Mouse (Mus musculus): ENCODE measurements around the gene Eloa. TPM values are rescaled to one million over a fixed set of nuclear protein-coding genes. Genes with fewer than 3 reads are reported as not detected.

Eloa gene
- polyA plus RNA-seq, 1 experiment, result 39.8 TPM

DNA sequence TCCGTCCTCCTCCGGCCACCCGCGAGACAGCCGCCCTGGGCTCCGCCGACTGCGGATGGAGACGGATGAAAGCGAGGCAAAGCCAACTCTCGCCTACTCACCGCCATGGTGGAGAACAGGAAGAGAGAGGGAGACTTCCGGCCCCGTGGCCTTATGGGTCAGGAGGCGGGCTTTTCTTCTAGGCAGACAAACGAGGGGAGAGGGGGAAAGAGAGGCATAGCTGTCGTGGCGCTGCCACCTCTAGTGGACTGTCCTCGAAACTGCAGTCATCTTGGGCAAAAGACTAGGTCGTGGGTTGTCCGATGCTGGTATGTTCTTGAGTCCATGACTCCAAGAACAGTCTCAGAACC, 31.7 kb upstream of the Eloa start, which contains the start of gene Rpl11:
TSS of gene Rpl11 (minus strand) at position 182 of the 350 bp plus-strand sequence.
- Histone ChIP-seq H3K4me3 (ENCODE audit: insufficient read depth, low read length) (peak within 1 kb of the TSS; percentile 99), H3K4me1 (ENCODE audit: control insufficient read depth, insufficient read depth, low read length) (peaks cover 9% of the 10 kb centered on the region; the same call in 1 of the 2 replicates), H3K27ac (ENCODE audit: insufficient read depth, low read length) (peak within 1 kb of the TSS; percentile 39)
- TF ChIP-seq POLR2A (IDR thresholded peaks at IDR 0.05; ENCODE audit: low read depth, low read length) (peak; percentile 94), CTCF (IDR thresholded peaks at IDR 0.05; ENCODE audit: borderline replicate concordance, insufficient read depth, low read length) (peak; percentile 78; the same call in 1 of the 2 replicates)

DNA sequence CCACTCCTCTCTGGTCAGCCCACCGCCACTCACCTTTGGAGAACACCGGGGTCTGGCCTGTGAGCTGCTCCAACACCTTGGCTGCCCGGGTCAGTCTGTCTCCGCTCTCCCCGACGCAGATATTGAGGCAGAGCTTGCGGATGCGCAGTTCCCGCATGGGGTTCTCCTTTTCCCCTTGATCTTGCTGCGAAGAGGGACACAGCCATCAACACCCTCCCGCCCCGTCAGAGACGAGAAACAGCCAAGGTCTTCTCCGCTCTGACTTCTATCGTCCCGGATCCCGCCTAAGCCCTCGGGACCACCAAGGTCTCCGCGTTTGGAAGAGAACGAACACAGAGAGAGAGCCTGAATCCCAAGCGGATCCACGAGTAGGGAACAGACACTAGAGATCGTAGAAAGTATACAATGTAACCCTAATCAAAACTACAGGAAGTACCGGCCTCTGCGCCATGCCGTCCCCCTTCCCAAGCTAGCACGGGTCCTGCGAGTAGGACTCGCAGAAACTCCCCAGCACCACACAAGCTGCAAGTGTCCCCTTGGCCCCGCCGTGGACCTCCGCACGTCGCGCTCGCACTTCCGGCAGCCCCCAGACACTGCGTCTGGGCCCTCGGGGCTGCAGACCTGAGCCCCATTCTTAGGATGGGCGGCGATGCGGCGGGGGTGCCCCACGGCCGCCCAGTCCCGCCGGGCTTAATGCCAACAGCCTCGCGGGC, 31.1 kb upstream of the Eloa start:
- H3K4me3 ChIP-seq (ENCODE audit: insufficient read depth, low read length), result peak overlapping the region; percentile 99
- peak overlapping the region; percentile 39 for H3K27ac ChIP-seq (ENCODE audit: insufficient read depth, low read length)
- peaks cover 9% of the 10 kb centered on the region; the same call in 1 of the 2 replicates for H3K4me1 ChIP-seq (ENCODE audit: control insufficient read depth, insufficient read depth, low read length)
- no peak for TF ChIP-seq CTCF (IDR thresholded peaks at IDR 0.05; ENCODE audit: borderline replicate concordance, insufficient read depth, low read length)
- TF ChIP-seq POLR2A (IDR thresholded peaks at IDR 0.05; ENCODE audit: low read depth, low read length), result no peak; the same call in 1 of the 2 replicates

- Histone ChIP-seq H3K4me3 (ENCODE audit: insufficient read depth, low read length) (peak overlapping the region; percentile 99), H3K27ac (ENCODE audit: insufficient read depth, low read length) (no peak overlapping the region), H3K4me1 (ENCODE audit: control insufficient read depth, insufficient read depth, low read length) (peaks cover 9% of the 10 kb centered on the region; the same call in 1 of the 2 replicates)
- no peak for TF ChIP-seq CTCF (IDR thresholded peaks at IDR 0.05; ENCODE audit: borderline replicate concordance, insufficient read depth, low read length)
- 0 out of 2 replicates have a peak, but pooled peaks have one; percentile 32 for TF ChIP-seq POLR2A (IDR thresholded peaks at IDR 0.05; ENCODE audit: low read depth, low read length)
Measured at GRCm38 (mm10) chr4:136052060-136052459, 30.5 kb upstream of the Eloa start.

GRCm38 (mm10) chr4:136050226-136050625, 28.7 kb upstream of the Eloa start:
- H3K4me3 ChIP-seq (ENCODE audit: insufficient read depth, low read length), result no peak overlapping the region
- TF ChIP-seq CTCF (IDR thresholded peaks at IDR 0.05; ENCODE audit: borderline replicate concordance, insufficient read depth, low read length), result no peak
- TF ChIP-seq POLR2A (IDR thresholded peaks at IDR 0.05; ENCODE audit: low read depth, low read length), result no peak
- H3K27ac ChIP-seq (ENCODE audit: insufficient read depth, low read length), result no peak overlapping the region

GRCm38 (mm10) chr4:136048291-136049032, 26.9 kb upstream of the Eloa start:
- Histone ChIP-seq H3K4me1 (ENCODE audit: control insufficient read depth, insufficient read depth, low read length) (peaks cover 9% of the 10 kb centered on the region; the same call in 1 of the 2 replicates), H3K27ac (ENCODE audit: insufficient read depth, low read length) (no peak overlapping the region), H3K4me3 (ENCODE audit: insufficient read depth, low read length) (no peak overlapping the region)
- TF ChIP-seq POLR2A (IDR thresholded peaks at IDR 0.05; ENCODE audit: low read depth, low read length) (no peak; the same call in none of the 2 replicates), CTCF (IDR thresholded peaks at IDR 0.05; ENCODE audit: borderline replicate concordance, insufficient read depth, low read length) (no peak)

More at GRCm38 (mm10) chr4:136050226-136050625, 28.7 kb upstream of the Eloa start:
- peaks cover 9% of the 10 kb centered on the region; the same call in 1 of the 2 replicates for H3K4me1 ChIP-seq (ENCODE audit: control insufficient read depth, insufficient read depth, low read length)

- H3K4me1 ChIP-seq (ENCODE audit: control insufficient read depth, insufficient read depth, low read length), result peaks cover 9% of the 10 kb centered on the region; the same call in 1 of the 2 replicates
- no peak for TF ChIP-seq POLR2A (IDR thresholded peaks at IDR 0.05; ENCODE audit: low read depth, low read length)
- no peak for TF ChIP-seq CTCF (IDR thresholded peaks at IDR 0.05; ENCODE audit: borderline replicate concordance, insufficient read depth, low read length)
- H3K27ac ChIP-seq (ENCODE audit: insufficient read depth, low read length), result no peak overlapping the region
- no peak overlapping the region for H3K4me3 ChIP-seq (ENCODE audit: insufficient read depth, low read length)
Measured at GRCm38 (mm10) chr4:136047626-136048025, 26.1 kb upstream of the Eloa start.

- Histone ChIP-seq H3K27ac (ENCODE audit: insufficient read depth, low read length) (no peak overlapping the region), H3K4me1 (ENCODE audit: control insufficient read depth, insufficient read depth, low read length) (peaks cover 9% of the 10 kb centered on the region; the same call in 1 of the 2 replicates), H3K4me3 (ENCODE audit: insufficient read depth, low read length) (no peak overlapping the region)
- TF ChIP-seq CTCF (IDR thresholded peaks at IDR 0.05; ENCODE audit: borderline replicate concordance, insufficient read depth, low read length) (no peak), POLR2A (IDR thresholded peaks at IDR 0.05; ENCODE audit: low read depth, low read length) (no peak)
Measured at GRCm38 (mm10) chr4:136046888-136047287, 25.3 kb upstream of the Eloa start.

DNA sequence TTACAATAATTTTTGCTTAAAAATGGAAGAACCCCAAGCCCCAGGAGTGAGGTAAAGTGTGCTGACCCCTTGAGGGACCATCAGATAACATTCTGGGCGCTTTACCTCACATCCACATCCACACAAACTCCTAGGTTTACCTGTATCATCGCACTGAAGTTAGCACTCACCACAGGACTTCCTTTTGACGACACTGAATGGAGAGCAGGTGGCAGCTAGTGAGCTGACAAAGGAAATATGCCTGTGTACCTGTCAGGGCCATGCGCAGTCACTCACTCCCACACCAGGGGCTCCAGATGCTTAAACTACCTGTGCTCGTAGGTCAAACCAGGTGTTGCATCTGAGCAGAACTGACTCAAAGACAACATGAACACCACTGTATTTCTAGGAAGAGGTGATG, 23.5 kb upstream of the Eloa start:
- Histone ChIP-seq H3K4me1 (ENCODE audit: control insufficient read depth, insufficient read depth, low read length) (no peaks in the 10 kb centered on the region), H3K4me3 (ENCODE audit: insufficient read depth, low read length) (no peak overlapping the region)

GRCm38 (mm10) chr4:136043784-136044400, 22.3 kb upstream of the Eloa start:
- TF ChIP-seq POLR2A (IDR thresholded peaks at IDR 0.05; ENCODE audit: low read depth, low read length) (no peak), CTCF (IDR thresholded peaks at IDR 0.05; ENCODE audit: borderline replicate concordance, insufficient read depth, low read length) (no peak)
- Histone ChIP-seq H3K4me1 (ENCODE audit: control insufficient read depth, insufficient read depth, low read length) (no peaks in the 10 kb centered on the region), H3K4me3 (ENCODE audit: insufficient read depth, low read length) (no peak overlapping the region), H3K27ac (ENCODE audit: insufficient read depth, low read length) (no peak overlapping the region)

More for the DNA sequence above, 23.5 kb upstream of the Eloa start:
- H3K27ac ChIP-seq (ENCODE audit: insufficient read depth, low read length), result no peak overlapping the region
- no peak for TF ChIP-seq CTCF (IDR thresholded peaks at IDR 0.05; ENCODE audit: borderline replicate concordance, insufficient read depth, low read length)
- no peak for TF ChIP-seq POLR2A (IDR thresholded peaks at IDR 0.05; ENCODE audit: low read depth, low read length)
